Mouse (Mus musculus) 3T3-L1 (cell line): ENCODE results near the gene Gm10334.
"Not testable (repeated sequence)": the region's sequence is repeated elsewhere in the genome, so short reads cannot be mapped to it uniquely, and the experiment has no call there.

ENCODE experiments used
- DNase-seq: peaks from one replicate; pipeline ENCODE4 v3.0.0-alpha.2; 2015; ENCODE audit warnings: low read depth, low spot score

Gm10334 gene

DNA sequence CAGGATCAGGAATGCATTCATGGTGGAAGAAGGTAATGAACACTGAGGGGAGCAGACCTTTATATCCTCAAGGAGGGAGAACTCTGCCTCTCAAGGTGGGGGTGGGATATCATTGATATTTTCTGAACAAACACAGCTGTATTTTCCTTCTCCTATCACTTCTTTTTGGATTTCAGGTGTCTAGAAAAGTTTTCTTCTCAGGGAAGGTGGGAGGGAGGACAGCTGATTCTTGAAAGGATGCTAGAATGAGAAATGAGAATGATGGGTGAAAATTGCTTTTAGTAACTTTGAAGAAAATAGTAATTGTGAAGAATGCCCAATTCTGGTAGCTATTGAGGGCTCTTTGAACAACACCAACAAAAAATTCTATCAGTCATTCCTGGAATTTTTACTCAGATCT lies at the start of gene Gm10334:
Gm10334 (minus strand) TSS at position 101 of the 400 bp plus-strand sequence.
- DNase-seq: not testable (repeated sequence)

DNA sequence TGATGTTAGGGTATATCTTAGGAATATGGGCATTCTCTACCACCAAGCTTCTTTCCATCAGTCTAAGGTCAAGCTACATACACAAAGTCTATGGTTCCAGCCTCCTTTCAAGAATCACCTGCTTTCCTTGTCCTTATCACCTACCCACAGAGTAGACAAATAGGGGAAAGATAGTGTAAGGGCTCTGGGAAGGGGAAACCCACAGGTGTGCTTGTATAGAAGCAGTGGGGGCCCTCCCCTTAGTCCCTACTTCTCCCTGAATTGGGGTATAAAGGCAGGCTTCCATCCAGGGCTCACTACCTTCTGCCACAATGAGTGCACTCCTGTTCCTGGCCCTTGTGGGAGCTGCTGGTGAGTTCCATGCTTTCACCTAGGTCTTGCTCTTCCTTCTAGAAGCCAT lies 12.7 kb upstream of the Gm10334 start, which contains the start of gene Prss1:
Prss1 (plus strand) TSS at position 301 of the 400 bp plus-strand sequence.
- DNase-seq: not testable (repeated sequence)

DNA sequence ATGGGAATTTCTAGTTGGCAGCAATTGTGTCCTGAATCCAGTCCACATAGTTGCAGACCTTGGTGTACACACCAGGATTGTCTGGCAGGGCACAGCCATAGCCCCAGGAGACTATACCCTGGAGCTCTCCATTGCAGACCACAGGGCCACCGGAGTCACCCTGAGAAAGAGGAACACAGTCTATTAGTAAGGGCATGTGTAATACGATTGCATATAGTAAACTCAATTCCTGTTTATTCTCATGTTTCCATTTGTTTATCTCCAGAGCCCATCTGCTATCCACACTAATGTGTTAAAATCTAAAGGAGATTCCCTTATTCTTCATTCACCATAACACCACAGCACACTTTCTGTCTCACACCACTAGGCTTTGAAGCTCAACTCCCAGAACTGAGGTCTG lies 3.7 kb downstream of the Gm10334 start:
- not testable (repeated sequence) for DNase-seq
